Mouse (Mus musculus): ENCODE data around the gene Vmp1.

Gene Vmp1

DNA sequence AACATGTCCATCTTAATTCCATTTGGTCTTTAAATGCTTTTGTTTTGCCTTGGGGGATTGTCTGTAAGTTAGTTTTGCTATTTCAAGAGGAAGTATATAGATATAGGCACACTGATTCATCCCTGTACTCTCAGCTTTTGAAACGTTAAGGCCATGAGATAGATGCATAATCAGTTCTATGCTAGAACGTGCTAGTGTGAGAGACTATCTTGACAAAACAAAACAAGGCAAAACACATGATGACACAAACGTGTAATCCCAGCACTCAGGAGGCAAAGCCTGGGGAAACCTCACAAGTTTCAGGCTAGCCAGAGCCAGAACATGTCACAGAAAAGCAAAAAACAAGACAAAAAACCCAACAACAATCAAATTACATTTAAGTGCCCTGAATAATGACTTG is 10.9 kb downstream of the Vmp1 start:
- no peak for DNase-seq (ENCODE audit: low read depth, low spot score)

DNA sequence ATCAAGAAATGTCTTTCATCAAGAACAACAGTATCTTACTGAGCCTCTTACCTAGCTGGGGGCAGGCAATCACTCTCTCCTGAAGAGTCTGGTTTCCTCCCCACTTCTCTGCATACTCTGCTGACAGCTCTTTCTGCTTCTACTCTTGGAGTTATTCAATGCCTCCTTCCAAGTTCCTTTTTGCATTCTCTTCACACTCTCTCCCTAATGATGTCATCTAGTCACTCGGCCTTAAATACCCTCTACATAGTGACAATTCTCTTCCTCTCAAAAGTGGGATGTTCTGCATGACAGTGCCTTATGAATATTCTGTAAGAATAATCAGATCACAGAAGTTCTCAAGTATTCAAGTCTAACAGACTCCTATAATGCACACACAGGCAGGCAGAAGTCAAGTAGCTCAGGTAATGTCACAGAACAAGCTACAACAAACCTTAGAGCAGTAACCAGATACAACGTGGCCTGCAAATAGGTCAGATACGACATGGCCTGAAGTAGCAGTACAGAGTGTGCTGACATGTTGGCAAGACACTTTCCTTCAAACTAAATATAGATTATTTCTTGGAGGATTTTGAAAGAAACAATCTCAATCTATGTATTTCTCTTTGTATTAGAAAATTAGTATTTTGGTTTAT is 12.5 kb downstream of the Vmp1 start:
- no peak for DNase-seq (ENCODE audit: low read depth, low spot score)

DNA sequence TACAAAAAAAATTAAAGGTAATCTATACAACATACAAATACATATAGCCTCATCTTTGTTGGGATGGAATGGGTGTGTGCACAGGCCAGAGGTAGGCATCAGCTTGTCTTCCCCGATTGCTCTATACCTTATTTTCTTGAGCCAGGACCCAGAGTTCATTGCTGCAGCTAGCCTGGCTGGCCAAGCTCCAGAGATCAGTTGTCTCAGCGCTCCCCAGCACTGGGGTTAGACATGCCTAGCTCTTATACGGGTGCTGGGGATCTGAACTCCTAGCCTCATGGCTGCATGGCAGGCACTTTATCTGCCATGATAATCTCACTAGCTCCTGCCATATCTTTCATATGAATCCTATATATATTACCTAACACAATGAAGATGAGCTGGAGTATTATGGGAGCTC is 15.5 kb downstream of the Vmp1 start:
- DNase-seq (ENCODE audit: low read depth, low spot score), result no peak

DNA sequence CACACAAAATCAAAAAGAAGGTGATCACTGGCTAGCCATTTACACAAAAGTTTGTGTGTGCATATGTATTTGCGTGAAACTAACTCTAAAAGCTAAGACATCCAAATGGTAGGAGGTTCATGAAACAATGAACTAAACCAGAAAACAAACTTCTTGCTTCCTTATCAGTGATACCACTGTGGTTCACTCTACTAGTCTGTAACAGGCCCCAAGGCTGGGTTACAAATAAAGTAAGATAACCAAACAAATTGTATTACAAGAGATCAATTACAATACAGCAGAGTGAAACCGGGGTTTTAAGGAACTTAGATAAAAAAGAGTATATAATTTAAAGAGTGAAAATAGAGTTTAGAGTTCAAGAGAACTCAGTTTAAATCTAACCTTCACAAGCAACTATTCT is 16.1 kb downstream of the Vmp1 start:
- DNase-seq (ENCODE audit: low read depth, low spot score), result no peak

DNA sequence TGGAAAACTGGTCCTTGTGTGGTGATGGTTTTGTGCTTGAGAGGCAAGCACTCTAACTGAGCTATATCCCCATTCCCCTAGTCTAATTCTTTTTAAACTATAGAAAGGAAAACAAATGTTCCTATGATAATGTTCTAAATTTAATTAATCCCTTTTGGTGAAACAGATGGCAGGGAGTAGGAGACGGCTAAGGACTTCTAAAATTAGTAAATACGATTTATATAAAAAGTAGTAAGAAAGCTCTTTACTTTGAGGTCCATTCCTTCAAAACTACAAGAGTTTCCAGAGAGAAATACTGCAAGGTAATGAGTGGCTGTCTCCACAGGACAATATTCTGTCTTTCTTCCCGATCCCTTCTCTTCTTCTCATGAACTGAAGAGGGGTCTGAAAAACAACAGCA is 19.2 kb downstream of the Vmp1 start:
- no peak for DNase-seq (ENCODE audit: low read depth, low spot score)

DNA sequence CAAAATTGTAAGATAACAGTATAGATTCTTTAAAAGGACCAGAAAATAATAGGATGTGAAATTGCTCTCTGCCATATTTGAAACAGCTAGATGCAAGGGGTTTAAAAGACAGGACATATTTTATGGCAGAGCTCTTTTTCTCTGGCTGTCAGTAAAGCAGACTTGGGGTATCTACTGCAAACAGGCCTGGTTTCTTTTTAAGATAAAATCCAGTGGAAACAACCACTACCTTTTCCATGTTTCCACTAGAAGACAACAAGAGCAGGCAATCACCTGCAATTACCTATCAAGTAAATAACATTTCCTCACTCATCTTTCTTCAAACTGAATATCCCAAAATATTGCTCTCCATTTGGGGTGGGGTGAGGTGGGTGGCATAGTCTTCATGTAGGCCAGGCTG is 19.7 kb downstream of the Vmp1 start:
- no peak for DNase-seq (ENCODE audit: low read depth, low spot score)

DNA sequence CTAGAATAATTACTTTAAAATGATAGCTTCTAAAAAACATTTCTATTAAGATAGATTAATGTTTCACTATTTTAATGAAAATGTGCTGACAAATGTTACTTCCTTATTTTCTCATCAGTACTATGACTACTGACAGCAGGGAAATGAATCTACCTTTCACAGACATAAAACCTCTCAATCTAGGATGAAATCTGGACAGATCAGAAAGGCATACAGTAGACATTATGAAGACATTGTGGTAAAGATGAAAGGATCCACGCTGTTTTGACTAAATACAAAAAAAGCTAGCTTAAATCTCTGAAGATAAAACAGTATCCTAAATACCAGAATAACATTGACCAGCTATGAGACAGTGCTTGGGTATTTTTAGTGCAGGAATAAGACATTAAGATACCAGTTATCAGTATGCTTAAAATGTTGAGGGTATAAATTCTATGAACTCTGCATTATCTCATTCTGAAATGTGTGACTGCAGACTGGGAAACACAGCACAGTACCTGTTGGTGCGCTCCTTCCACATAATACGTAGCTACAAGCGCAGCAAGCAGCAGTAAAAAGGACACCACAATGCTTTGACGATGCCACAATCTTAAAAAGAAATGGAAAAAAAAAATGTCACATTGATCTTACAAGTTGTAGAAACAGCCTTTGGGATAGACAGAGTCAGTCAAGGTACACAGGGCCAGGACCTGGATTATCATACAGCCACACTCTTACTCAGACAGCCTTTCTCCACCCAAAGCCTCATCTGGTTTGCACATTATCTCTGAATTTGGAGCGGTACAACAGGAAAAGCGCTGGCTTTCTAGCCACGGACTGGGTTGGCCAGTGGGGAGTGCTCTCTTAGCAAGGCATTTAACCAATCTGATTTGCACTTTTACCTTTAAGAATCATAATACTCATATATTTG is 20.4 kb downstream of the Vmp1 start:
- no peak for DNase-seq (ENCODE audit: low read depth, low spot score)

DNA sequence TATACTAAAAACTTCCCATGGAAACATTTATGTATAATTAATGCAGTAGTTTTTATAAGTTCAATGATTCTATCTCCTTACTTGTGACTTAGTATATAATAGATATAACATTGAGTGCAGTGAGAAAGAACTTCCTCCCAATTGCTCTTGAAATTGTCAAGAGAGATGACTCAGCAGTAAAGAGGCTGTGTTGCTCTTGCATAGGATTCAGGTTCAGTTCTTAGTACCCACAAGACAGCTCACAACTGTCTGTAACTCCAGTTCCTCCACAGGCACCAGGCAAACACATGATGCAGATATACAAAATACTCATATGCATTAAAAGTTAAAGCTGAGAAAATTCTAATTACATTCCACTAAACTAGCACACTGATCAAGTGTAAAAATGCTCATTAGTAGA is 25.8 kb downstream of the Vmp1 start:
- peak; percentile 58 for DNase-seq (ENCODE audit: low read depth, low spot score)

DNA sequence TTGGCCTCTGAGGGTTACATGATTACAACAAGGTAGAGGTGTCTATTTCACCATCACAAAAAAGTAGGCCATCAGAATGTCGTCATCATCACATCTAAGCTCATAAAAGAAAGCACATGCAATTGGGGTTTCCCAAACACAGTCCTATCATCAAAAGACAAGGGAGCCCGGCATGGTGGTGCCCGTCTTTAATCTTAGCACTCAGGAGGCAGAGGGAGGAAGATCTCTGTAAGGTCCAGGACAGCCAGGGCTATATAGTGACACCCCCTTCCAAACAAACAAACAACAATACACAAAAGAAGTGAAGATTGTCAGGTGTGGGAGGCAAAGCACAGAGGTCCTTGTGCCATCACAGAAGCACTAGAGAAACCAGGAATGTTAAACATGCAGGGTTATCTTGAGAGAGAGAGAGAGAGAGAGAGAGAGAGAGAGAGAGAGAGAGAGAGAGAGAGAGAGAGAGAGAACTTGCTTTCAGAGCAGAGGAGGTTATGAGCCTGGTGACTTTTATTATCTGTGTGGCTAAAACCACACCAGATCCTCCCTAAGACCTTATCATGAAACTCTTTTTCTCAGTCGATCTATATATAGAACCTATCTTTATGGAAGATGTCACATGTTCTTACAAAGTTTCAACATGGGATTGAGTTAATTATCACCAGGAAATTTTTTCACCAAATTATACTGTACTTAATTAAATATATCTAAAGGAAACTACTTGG is 26.6 kb downstream of the Vmp1 start:
- DNase-seq (ENCODE audit: low read depth, low spot score), result no peak

DNA sequence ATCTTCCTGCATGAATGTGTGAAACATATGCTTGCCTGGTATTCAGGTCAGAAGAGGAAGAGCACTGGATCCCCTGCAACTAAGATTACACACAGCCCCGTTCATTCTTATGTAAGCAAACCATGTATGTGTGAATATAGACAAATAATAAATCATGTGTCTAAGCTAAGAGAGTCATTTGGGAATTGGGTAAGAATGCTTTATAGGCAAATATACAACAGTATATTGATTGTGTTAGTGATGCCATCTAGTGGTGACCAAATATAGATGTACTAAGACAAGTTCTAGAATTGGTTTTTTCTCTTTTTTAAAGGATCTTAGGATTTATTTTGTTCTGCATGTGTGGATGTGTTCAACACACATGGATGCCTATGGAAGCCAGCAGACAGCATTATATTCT is 28.0 kb downstream of the Vmp1 start:
- peak; percentile 79 for DNase-seq (ENCODE audit: low read depth, low spot score)

DNA sequence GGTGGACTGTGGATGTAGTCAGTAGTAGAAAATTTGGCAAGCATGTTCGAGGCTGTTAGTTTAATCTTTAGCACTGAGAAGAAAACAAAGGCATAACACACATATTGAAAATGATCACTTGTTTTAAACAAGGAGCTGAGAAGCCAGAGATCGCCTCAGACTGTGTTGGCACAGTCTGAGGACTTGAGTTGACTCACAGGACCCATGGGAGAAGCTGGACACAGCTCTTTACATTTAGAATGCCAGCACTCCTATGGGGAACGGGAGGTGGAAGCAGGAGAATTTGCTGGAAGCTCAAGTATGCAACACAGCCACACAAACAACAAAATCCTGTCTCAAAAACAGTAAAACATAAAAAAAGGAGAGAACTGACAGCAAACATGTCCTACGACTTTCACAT is 29.5 kb downstream of the Vmp1 start:
- peak; percentile 93 for DNase-seq (ENCODE audit: low read depth, low spot score)

DNA sequence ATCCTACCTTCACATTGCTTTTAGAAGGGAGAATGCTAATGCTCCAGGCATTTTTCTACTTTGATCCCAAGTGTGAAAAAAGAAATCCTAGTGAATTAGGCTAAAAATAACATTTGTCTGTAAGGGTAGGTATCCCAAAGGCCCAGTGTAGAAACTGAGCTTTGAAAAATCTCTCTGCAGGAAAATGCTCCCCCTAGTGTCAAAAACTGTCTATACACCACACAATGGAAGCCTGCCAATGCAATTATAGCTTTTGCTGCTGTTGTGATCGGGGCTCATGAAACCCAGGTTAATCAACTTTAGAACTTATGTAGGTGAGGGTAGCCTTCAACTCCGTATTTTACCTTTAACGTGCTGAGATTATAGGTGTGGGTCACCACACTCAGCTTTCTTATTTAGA is 30.2 kb downstream of the Vmp1 start:
- peak; percentile 92 for DNase-seq (ENCODE audit: low read depth, low spot score)

DNA sequence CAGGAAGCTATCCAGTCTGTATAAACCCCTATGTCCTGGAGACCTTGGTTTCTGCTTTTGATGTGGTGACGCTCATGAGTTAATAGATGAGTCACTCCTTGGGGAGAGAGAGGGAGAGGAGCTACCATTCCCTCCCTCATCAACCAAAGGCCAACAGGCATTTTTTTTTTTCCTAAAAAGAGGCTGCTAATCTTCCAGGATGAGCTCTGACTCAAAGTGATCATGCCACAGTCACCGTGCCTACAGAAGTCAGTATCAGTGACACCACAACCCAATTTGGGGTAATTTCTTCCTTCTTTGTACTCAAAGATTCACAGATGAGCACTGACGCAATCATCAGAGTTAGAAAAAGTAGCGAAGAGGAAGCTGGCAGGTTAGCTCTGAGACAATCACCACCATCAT is 31.1 kb downstream of the Vmp1 start:
- DNase-seq (ENCODE audit: low read depth, low spot score), result peak; percentile 89

DNA sequence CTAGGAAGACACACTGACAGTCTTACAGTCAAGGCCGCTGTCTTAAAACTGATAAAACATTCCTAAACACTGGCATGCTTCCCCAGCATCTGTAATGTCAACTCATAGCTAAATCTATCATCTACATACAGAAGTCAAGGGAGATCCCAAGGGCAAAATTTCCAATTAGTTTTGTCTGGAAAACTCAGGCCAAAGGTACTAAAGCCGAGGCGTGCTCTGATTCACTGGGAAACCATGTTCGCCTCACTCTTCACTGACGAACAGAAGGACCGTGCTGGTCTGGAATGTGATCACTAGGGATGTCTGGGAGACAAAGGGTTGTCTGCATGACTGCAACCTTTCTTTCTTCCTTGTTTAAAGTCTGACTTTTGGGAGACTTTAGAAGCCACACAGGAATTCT is 33.0 kb downstream of the Vmp1 start:
- peak; percentile 94 for DNase-seq (ENCODE audit: low read depth, low spot score)

DNA sequence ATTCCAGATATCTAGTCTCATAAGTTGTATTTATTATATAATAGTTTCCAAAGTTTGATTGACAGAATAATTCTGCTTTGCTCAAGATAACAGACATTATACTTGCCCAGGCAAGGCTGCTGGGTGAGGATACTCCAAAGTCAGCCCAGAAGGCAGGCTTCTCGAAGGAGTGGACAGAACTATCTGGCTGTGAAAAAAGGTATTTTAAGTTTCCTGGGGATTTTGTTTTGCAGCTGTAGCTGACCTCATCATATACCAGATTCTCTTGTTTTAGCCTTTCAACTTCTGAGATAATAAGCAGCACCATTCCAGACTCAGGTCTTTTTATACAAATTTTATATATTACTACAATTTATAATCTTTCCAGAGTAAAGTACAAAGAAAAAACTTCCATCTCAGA is 34.1 kb downstream of the Vmp1 start:
- DNase-seq (ENCODE audit: low read depth, low spot score), result no peak

DNA sequence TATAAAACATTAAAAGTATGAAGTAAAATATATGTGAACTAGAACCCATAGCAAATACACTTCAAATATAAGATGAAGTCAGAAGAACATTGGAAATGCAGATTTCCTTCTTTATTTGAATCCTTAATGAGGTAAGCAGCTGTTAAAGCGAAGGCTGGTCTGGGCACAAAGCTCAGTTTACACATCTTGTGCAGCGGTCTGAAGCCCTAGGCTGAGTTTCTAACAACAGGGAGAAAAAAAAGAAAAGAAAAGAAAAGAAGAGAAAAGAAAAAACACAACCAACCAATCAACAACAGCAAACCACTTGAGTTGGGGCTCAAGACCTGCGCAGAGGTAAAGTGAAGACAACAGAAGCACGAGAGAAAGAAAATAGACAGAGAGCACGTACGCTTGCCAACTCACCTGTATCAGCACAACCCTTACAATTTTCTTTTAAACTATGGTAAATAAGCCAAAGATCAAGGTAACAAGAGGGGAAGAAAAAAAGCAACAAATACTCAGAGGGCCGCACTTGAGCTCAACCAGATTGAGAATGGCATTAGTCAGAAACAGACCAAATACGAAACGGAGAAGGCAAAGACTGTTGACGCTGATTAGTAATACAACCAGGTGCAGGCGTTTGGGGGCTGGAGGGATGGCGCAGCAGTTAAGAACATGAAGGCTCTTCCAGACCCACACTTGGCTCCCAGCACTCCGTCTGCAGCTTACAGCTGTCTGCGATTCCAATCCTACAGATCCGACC is 35.8 kb downstream of the Vmp1 start:
- DNase-seq (ENCODE audit: low read depth, low spot score), result no peak

DNA sequence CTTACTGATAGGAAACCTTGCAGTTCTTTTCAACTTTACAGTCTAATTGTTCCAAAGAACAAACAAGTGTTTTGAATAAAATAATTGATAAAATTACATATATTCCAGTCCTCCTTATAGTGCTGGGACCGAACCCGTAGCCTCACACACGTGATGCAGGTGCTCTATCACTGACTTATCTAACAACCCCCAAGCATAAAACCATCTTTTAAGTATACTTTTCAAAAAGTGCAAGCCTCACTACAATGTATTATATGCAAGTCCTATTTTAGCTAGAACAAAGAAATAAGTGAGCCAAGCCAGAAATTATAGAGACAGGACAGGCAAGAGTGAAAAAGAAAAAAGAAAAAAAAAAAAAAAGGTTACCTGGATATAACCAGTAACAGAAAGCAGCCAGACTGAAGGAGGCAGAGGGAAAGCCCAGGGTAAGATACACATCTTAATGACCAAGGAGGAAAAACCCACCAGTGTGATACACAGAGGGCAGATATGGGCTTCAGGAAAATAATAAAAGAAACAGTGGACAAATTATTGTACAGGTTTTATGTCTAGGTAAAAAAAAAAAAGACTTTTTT is 36.7 kb downstream of the Vmp1 start:
- no peak for DNase-seq (ENCODE audit: low read depth, low spot score)

DNA sequence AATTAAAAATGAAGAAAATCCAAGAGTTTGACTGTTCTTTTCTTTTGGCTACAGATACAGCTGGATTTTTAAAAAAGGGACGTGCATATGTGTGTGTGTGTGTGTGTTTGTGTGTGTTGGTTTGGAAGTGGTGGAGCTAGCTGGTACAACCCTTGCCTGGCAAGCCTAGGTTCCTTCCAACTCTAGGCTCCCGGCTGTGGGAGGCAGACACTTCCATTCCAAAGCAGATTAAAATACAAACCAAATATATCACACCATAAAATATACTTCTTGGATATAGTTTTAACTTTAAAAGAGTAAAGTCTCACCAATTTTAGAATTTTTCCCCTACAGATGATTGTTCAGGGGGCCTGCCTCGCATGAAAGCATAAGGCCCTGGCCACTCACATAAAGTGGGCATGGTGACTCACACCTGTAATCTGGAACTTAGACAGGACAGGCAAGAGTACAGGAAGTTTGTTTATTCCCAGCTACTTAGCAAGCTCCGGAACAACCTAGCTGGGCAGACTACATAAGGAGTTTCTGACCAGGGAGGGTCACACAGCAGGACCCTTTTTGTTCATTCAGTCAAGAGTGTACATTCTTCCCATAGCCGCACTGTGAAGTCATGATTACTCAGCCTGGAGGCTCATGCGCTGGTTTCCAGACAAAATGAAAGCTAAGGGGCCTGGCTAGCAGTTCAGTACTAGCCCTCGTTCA is 37.4 kb downstream of the Vmp1 start:
- peak; percentile 90 for DNase-seq (ENCODE audit: low read depth, low spot score)

DNA sequence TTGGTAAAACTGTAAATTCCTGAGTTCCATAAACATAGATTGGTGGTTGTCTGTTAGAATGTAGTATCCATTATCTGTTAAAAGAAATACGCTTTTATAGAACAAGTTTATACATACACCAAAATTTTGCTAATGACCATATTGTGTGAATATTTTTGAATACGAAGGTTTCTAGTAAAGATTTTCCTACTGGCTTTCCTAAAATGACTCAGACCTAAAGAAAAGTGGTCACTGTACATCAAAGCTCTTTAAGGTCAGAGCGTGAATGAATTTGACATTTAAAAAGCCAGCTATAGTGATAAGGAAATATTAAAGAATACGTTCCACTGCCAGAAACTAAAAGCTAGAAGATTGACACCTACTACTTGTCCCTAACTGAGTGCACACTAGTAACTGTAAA is 39.1 kb downstream of the Vmp1 start:
- no peak for DNase-seq (ENCODE audit: low read depth, low spot score)

DNA sequence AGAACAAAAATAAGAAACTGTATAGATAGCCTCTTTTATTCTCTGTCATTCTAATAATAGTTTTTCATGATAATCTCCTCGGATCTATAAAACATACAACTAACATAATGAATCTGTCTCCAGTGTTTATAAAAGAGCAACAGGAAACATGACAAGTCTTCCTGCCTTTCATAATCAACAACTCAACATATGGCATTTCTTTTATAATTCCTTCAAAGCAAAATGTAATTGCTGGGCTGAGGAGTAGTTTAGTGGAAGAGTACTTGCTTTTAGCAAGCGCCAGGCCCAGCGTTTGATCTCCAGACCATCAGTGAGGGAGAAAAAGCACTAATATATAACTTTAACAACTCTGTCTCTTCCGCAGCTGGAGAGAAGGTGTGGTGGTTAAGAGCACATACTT is 41.9 kb downstream of the Vmp1 start:
- DNase-seq (ENCODE audit: low read depth, low spot score), result no peak

DNA sequence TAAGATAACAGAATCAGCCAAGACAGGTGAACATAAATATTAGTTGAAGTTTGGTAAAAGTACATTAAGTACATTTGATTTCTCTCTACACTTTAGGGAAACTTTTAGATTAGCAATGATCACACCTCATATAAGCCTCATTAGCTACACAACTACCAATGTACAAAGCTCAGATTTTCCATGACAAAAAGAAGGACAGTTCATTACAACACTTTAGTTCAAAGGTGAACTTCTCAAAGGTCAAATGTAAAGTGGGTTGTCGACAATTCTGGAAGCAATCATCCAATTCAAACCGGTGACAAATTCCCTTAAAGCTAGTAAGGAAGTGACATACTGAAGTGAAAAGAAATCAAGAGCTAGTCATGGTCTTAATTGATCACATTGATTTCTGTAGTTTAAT is 45.9 kb downstream of the Vmp1 start:
- no peak for DNase-seq (ENCODE audit: low read depth, low spot score)
